Mouse (Mus musculus) megakaryocyte, embryonic 14.5 days (primary cell): Measurements from ENCODE around the gene AB124611. TPM values are rescaled to one million over a fixed set of nuclear protein-coding genes. Genes with fewer than 3 reads are reported as not detected.

Source experiments
- H3K27me3 ChIP-seq: replicated peaks from 2 replicates; pipeline ENCODE3; 2012; ENCODE audit warnings: inconsistent platforms
- H3K36me3 ChIP-seq: replicated peaks from 2 replicates; pipeline ENCODE3; 2012; ENCODE audit warnings: low read length, inconsistent platforms, mixed read lengths
- H3K4me1 ChIP-seq: 2 replicates; pipeline ENCODE4 v1.6.1; 2012; ENCODE audit warnings: inconsistent platforms
- H3K4me3 ChIP-seq: replicated peaks from 2 replicates; pipeline ENCODE3; 2012; ENCODE audit warnings: moderate library complexity, mild to moderate bottlenecking, inconsistent platforms
- H3K9me3 ChIP-seq: 2 replicates; pipeline ENCODE4 v1.6.1; 2012; ENCODE audit warnings: inconsistent platforms
- FLI1 ChIP-seq: IDR thresholded peaks from 2 replicates; pipeline ENCODE4 v1.6.1; 2012; ENCODE audit warnings: low read length, inconsistent platforms, mixed read lengths
- GATA1 ChIP-seq: IDR thresholded peaks from 3 replicates; pipeline ENCODE4 v1.6.1; 2012; ENCODE audit warnings: mixed read lengths, low read length, inconsistent platforms, borderline replicate concordance
- polyA plus RNA-seq: library from polyadenylated mRNA; stranded (reverse); fragments of >175 nt; gene quantifications from 2 replicates; pipeline ENCODE4 v1.2.3, GENCODE M21; 2012; ENCODE audit warnings: low replicate concordance; ENCODE audit not compliant: insufficient read depth

The AB124611 gene
- polyA plus RNA-seq, 1 experiment: 70.3 TPM

GRCm38 (mm10) chr9:21498284-21498902 lies 27.6 kb upstream of the AB124611 start:
- H3K27me3 ChIP-seq: no peaks in the 10 kb centered on the region
- no peak for TF ChIP-seq FLI1
- no peak for TF ChIP-seq GATA1
- no peak overlapping the region for H3K4me3 ChIP-seq
- H3K9me3 ChIP-seq: no peaks in the 10 kb centered on the region
- H3K36me3 ChIP-seq: peaks cover 86% of the 10 kb centered on the region
- H3K4me1 ChIP-seq: peaks cover 31% of the 10 kb centered on the region

DNA sequence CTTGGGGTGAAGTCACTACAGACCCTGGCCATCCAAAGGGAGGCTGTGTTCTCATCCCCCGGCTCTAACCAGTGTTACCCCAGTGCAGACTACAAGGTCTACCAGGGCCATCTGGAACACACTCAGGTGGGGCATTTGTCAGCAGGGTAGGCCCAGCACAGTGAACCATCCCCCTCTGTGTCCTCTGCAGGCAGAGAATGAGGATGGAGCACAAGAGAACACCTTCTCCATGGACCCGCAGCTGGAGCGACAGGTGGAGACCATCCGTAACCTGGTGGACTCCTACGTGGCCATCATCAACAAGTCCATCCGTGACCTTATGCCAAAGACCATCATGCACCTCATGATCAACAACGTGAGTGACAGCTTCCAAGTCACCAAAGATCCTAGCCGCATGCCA lies 22.6 kb upstream of the AB124611 start:
- Histone ChIP-seq H3K27me3 (no peaks in the 10 kb centered on the region), H3K4me3 (no peak overlapping the region), H3K4me1 (peaks cover 15% of the 10 kb centered on the region; the same call in 1 of the 2 replicates), H3K9me3 (no peaks in the 10 kb centered on the region), H3K36me3 (peaks cover 85% of the 10 kb centered on the region)
- TF ChIP-seq FLI1 (no peak), GATA1 (no peak)

GRCm38 (mm10) chr9:21505767-21506166 lies 20.2 kb upstream of the AB124611 start:
- TF ChIP-seq GATA1: no peak
- H3K4me3 ChIP-seq: no peak overlapping the region
- peaks cover 76% of the 10 kb centered on the region for H3K36me3 ChIP-seq
- H3K9me3 ChIP-seq: no peaks in the 10 kb centered on the region
- peaks cover 36% of the 10 kb centered on the region for H3K4me1 ChIP-seq
- H3K27me3 ChIP-seq: no peaks in the 10 kb centered on the region

- TF ChIP-seq GATA1 (no peak), FLI1 (no peak)
- peaks cover 72% of the 10 kb centered on the region for H3K36me3 ChIP-seq
- H3K4me1 ChIP-seq: peaks cover 43% of the 10 kb centered on the region
- H3K9me3 ChIP-seq: peaks cover 3% of the 10 kb centered on the region
- peak overlapping the region; percentile 5 for H3K4me3 ChIP-seq
- H3K27me3 ChIP-seq: no peaks in the 10 kb centered on the region
Observed at GRCm38 (mm10) chr9:21507753-21508430, 18.1 kb upstream of the AB124611 start.

DNA sequence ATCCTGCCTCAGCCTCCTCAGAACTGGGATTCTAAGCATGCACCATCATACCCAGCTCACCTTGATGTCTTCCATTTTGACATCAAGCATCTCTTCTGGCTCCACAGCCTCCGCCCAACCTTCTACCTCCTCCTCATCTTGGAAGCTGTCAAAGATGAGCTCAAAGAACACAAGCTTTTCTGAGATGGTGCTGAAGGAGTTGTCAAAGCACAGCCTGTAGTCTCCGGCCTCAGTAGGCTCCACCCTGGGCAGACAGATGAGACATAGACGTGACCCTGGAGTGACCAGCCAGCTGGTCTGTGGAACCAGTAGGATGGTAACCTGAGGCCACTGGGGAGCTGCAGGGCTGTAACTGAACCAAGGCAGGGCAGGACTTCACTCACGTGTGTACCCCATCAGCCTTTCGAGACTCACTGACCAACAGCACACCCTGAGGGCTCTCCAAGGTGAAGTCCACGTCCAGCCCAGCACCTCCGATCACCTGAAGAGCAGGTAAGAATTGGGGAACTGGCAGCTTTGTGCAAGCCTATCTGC lies 17.0 kb upstream of the AB124611 start:
- Histone ChIP-seq H3K36me3 (peaks cover 71% of the 10 kb centered on the region), H3K9me3 (peaks cover 11% of the 10 kb centered on the region), H3K4me3 (peak overlapping the region; percentile 93), H3K27me3 (no peaks in the 10 kb centered on the region), H3K4me1 (peaks cover 40% of the 10 kb centered on the region)
- TF ChIP-seq FLI1: no peak
- no peak for TF ChIP-seq GATA1

GRCm38 (mm10) chr9:21509772-21510688 lies 15.9 kb upstream of the AB124611 start, which contains the start of gene Tmed1:
Gene Tmed1, minus strand, starts transcription at chr9:21510252.
- Histone ChIP-seq H3K27me3 (no peaks in the 10 kb centered on the region), H3K4me1 (peaks cover 40% of the 10 kb centered on the region), H3K4me3 (peak within 1 kb of the TSS; percentile 93), H3K9me3 (peaks cover 11% of the 10 kb centered on the region), H3K36me3 (peaks cover 60% of the 10 kb centered on the region)
- no peak for TF ChIP-seq GATA1

GRCm38 (mm10) chr9:21510689-21511015 lies 15.3 kb upstream of the AB124611 start:
- peaks cover 45% of the 10 kb centered on the region for H3K4me1 ChIP-seq
- TF ChIP-seq GATA1 (no peak), FLI1 (no peak)
- H3K36me3 ChIP-seq: peaks cover 54% of the 10 kb centered on the region
- H3K27me3 ChIP-seq: no peaks in the 10 kb centered on the region
- H3K9me3 ChIP-seq: peaks cover 11% of the 10 kb centered on the region
- peak overlapping the region; percentile 93 for H3K4me3 ChIP-seq

GRCm38 (mm10) chr9:21511052-21511451 lies 14.9 kb upstream of the AB124611 start:
- H3K4me3 ChIP-seq: peak overlapping the region; percentile 93
- peaks cover 11% of the 10 kb centered on the region for H3K9me3 ChIP-seq
- TF ChIP-seq FLI1: no peak
- TF ChIP-seq GATA1: no peak
- H3K27me3 ChIP-seq: no peaks in the 10 kb centered on the region
- peaks cover 50% of the 10 kb centered on the region for H3K36me3 ChIP-seq
- H3K4me1 ChIP-seq: peaks cover 45% of the 10 kb centered on the region

- Histone ChIP-seq H3K4me1 (peaks cover 42% of the 10 kb centered on the region), H3K36me3 (peaks cover 30% of the 10 kb centered on the region), H3K9me3 (peaks cover 11% of the 10 kb centered on the region), H3K4me3 (no peak overlapping the region), H3K27me3 (no peaks in the 10 kb centered on the region)
- TF ChIP-seq FLI1: no peak
- TF ChIP-seq GATA1: no peak
Observed at GRCm38 (mm10) chr9:21513466-21513865, 12.5 kb upstream of the AB124611 start.
